In the genomic region with DNA sequence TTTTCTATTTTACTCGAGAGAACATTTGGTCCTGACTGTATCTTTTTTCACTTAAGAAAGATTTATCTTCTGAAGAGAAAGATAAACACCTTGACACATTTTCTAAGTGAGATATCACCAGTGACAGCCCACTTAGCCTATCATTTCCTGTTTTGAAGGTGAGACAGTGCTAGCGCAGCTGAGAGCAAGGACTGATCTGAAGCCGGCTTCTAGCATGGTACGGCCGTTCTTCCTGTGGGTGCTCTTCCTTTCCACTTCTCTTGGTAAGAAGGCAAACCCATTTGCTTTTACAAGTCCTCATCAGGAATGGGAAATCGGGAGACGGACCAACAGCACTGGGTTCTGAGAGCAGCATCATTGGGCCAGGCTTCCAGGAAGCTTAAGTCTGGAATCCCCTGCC, we compare ENCODE assay signal across 24 mouse cellular contexts.
DNase-seq lines count a peak whose midpoint lies in the region; ATAC-seq and TF ChIP-seq lines count a peak whose summit lies in the region.
"Had no signal": no experiment of that assay in that cellular context is flagged by ENCODE, and none has a peak within 500 bp of the region (broad histone marks: within the 10 kb centered on the region; RNA-seq: fewer than 3 reads in every experiment).

No protein-coding gene starts in this region.

- H3K4me1 ChIP-seq in midbrain, embryonic 16.5 days (ENCODE audit: control insufficient read depth, insufficient read depth, low read length) = no peaks in the 10 kb centered on the region
- H3K4me1 ChIP-seq: heart, embryonic 10.5 days; hindbrain, embryonic 13.5 days; megakaryocyte, embryonic 14.5 days had no signal

- H3K27ac ChIP-seq in gastrocnemius, adult 2 months = no peak overlapping the region
- no peak overlapping the region for H3K27ac ChIP-seq in midbrain, embryonic 16.5 days (ENCODE audit: low read length)
- H3K27ac ChIP-seq: heart, embryonic 10.5 days; hindbrain, embryonic 13.5 days; layer of hippocampus, adult 2 months had no signal

- H3K9me3 ChIP-seq in midbrain, embryonic 16.5 days (replicated peaks; ENCODE audit: control insufficient read depth, low read length, poor library complexity, severe bottlenecking) = no peaks in the 10 kb centered on the region
- H3K9me3 ChIP-seq: G1E had no signal

- no peak overlapping the region for H3K4me2 ChIP-seq in midbrain, embryonic 16.5 days (ENCODE audit: low read length)
- H3K4me2 ChIP-seq: hindbrain, embryonic 13.5 days had no signal

- WGBS in midbrain, embryonic 16.5 days = 86% methylated on average over 7 of the region's 7 CpGs

- DNase-seq in CD4-positive helper T cell, adult 2 months (ENCODE audit: low read depth, low spot score) = peak; percentile 16
- peak; percentile 1 to 12 for DNase-seq in CD8-positive naive resting alpha-beta T cell, adult 2 months (ENCODE audit: low read depth in 2 of 2, low spot score in 2 of 2)
- DNase-seq in induced T-regulatory cell, adult 2 months (ENCODE audit: low read depth) = peak; percentile 3
- DNase-seq in thymus, postnatal 0 days (ENCODE audit: low spot score) = peak; percentile 71
- no peak for DNase-seq in cerebellum, adult 11 months
- no peak for DNase-seq in spleen, postnatal 4 days (ENCODE audit: low spot score in 2 of 2)
- no peak for DNase-seq in gastrocnemius, adult 2 months
- DNase-seq: adrenal gland, postnatal 36 days; B cell, adult 2 months; cerebellum, adult 18-20 months; cerebellum, postnatal 36 days; heart, postnatal 10 days; kidney, adult 8-10 months; kidney, postnatal 14 days; liver; lung, postnatal 14 days; right cerebral cortex, adult 18-20 months had no signal

- no peaks in the 10 kb centered on the region for H3K27me3 ChIP-seq in midbrain, embryonic 16.5 days (ENCODE audit: control insufficient read depth, insufficient read depth, low read depth, low read length)
- H3K27me3 ChIP-seq: hindbrain, embryonic 13.5 days had no signal

- no peak overlapping the region for H3K9ac ChIP-seq in midbrain, embryonic 16.5 days (ENCODE audit: low read depth, low read length)
- H3K9ac ChIP-seq: hindbrain, embryonic 13.5 days had no signal

- no peak for TF ChIP-seq CTCF in gastrocnemius, adult 2 months (IDR thresholded peaks at IDR 0.05)

- H3K4me3 ChIP-seq in gastrocnemius, adult 2 months = no peak overlapping the region
- no peak overlapping the region for H3K4me3 ChIP-seq in midbrain, embryonic 16.5 days (ENCODE audit: low read depth, low read length)
- H3K4me3 ChIP-seq: heart, embryonic 10.5 days; hindbrain, embryonic 13.5 days; layer of hippocampus, adult 2 months; megakaryocyte, embryonic 14.5 days had no signal

- H3K36me3 ChIP-seq in midbrain, embryonic 16.5 days (ENCODE audit: control insufficient read depth, insufficient read depth, low read length) = no peaks in the 10 kb centered on the region
- H3K36me3 ChIP-seq: G1E; heart, embryonic 10.5 days; hindbrain, embryonic 13.5 days had no signal

- intact Hi-C loops in gastrocnemius, adult 2 months (cut with DNase I) = no loop called here

- ATAC-seq in midbrain, embryonic 16.5 days = no peak
- ATAC-seq: forebrain, embryonic 14.5 days had no signal

Comparison
In these comparisons a context has a peak if more than half of its experiments do, and no peak if none do; other contexts are left out.
1. DNase-seq: peak in CD4-positive helper T cell, adult 2 months (single experiment), CD8-positive naive resting alpha-beta T cell, adult 2 months (2 of 2), induced T-regulatory cell, adult 2 months (single experiment) and thymus, postnatal 0 days (single experiment); none in cerebellum, adult 11 months (single experiment), spleen, postnatal 4 days (0 of 2) and gastrocnemius, adult 2 months (single experiment).